ENCODE assay signal across 16 mouse cellular contexts in genomic region chr10:74258639-74259038, GRCm38 (mm10).
"Had no signal": no experiment of that assay in that cellular context is flagged by ENCODE, and none has a peak within 500 bp of the region (broad histone marks: within the 10 kb centered on the region; RNA-seq: fewer than 3 reads in every experiment).

No protein-coding gene starts in this region.

- H3K9me3 ChIP-seq: hindbrain, embryonic 15.5 days; kidney, embryonic 15.5 days; limb, embryonic 15.5 days; liver, embryonic 12.5 days; midbrain, embryonic 10.5 days had no signal

- H3K27me3 ChIP-seq: hindbrain, embryonic 15.5 days; kidney, embryonic 15.5 days; limb, embryonic 15.5 days; liver, embryonic 12.5 days had no signal

- ATAC-seq: liver, embryonic 12.5 days; lung, postnatal 0 days had no signal

- H3K36me3 ChIP-seq: hindbrain, embryonic 15.5 days; kidney, embryonic 15.5 days; limb, embryonic 15.5 days; liver, embryonic 12.5 days; midbrain, embryonic 10.5 days had no signal

- H3K4me3 ChIP-seq: hindbrain, embryonic 15.5 days; kidney, embryonic 15.5 days; limb, embryonic 15.5 days; liver, embryonic 12.5 days; midbrain, embryonic 10.5 days; myocyte had no signal

- H3K27ac ChIP-seq: hindbrain, embryonic 15.5 days; kidney, embryonic 15.5 days; limb, embryonic 15.5 days; liver, embryonic 12.5 days; macrophage; midbrain, embryonic 10.5 days had no signal

- DNase-seq: kidney, adult 2 months; kidney, postnatal 14 days; left cerebral cortex, postnatal 4 days; midbrain, embryonic 14.5 days; right cerebral cortex, adult 18-20 months; right cerebral cortex, postnatal 25 days; thymus, adult 2 months; thymus, postnatal 25 days had no signal

- H3K9ac ChIP-seq: hindbrain, embryonic 15.5 days; kidney, embryonic 15.5 days; limb, embryonic 15.5 days; liver, embryonic 12.5 days had no signal

- H3K4me2 ChIP-seq: kidney, embryonic 15.5 days; limb, embryonic 15.5 days; liver, embryonic 12.5 days had no signal

- H3K4me1 ChIP-seq: hindbrain, embryonic 15.5 days; kidney, embryonic 15.5 days; liver, embryonic 12.5 days; midbrain, embryonic 10.5 days had no signal
